Mouse (Mus musculus) liver, embryonic 14.5 days (tissue): ENCODE results near the gene Myo1f. TPM values are rescaled to one million over a fixed set of nuclear protein-coding genes. Genes with fewer than 3 reads are reported as not detected.

ENCODE experiments used
- ATAC-seq: fragments of 200-750 bp; cut with Nextera tagmentation; 2 replicates; pipeline ENCODE4 v1.8.0; 2017; ENCODE audit warnings: moderate number of reproducible peaks, mild to moderate bottlenecking, moderate library complexity; ENCODE audit not compliant: insufficient read depth
- DNase-seq, 3 experiments: peaks; one replicate each; pipeline ENCODE4 v3.0.0-alpha.2; 2012 to 2013; ENCODE audit warnings: low read depth in 3 of 3, low spot score in 3 of 3
- H3K27ac ChIP-seq: fragments of 300-500 bp; sonication (generic); 2 replicates; pipeline ENCODE4 v1.5.1; 2014; ENCODE audit warnings: moderate library complexity, mild to moderate bottlenecking, control low read depth, inconsistent platforms
- H3K27me3 ChIP-seq: fragments of 300-500 bp; sonication (generic); 2 replicates; pipeline ENCODE4 v1.6.1; 2014; ENCODE audit warnings: mild to moderate bottlenecking, low read length, moderate library complexity; ENCODE audit not compliant: control insufficient read depth, insufficient read depth
- H3K36me3 ChIP-seq: fragments of 300-500 bp; sonication (generic); replicated peaks from 2 replicates; pipeline ENCODE4 v1.6.1; 2014; ENCODE audit warnings: low read depth; ENCODE audit not compliant: control insufficient read depth, insufficient read depth
- H3K4me1 ChIP-seq, 2 experiments: fragments of 200-500 bp in 1 of 2; fragments of 300-500 bp in 1 of 2; sonication (generic) in 1 of 2; replicated peaks; 2 replicates each; pipeline ENCODE4 v1.6.1; 2012 to 2014; ENCODE audit warnings: antibody characterized with exemption in 1 of 2, inconsistent platforms in 1 of 2, low read length in 1 of 2; ENCODE audit not compliant: control insufficient read depth in 2 of 2, insufficient read depth in 2 of 2
- H3K4me2 ChIP-seq: fragments of 300-500 bp; sonication (generic); 2 replicates; pipeline ENCODE4 v1.6.1; 2014; ENCODE audit warnings: low read depth, mild to moderate bottlenecking, control low read depth, moderate library complexity
- H3K4me3 ChIP-seq, 2 experiments: fragments of 200-500 bp in 1 of 2; fragments of 300-500 bp in 1 of 2; sonication (generic) in 1 of 2; 2 replicates each; pipeline ENCODE4 v1.5.1; 2012 to 2014; ENCODE audit warnings: low read depth in 2 of 2, low read length in 2 of 2, mild to moderate bottlenecking in 2 of 2, control low read depth in 1 of 2, inconsistent platforms in 1 of 2, moderate library complexity in 1 of 2; ENCODE audit not compliant: insufficient read depth in 1 of 2
- H3K9ac ChIP-seq: fragments of 300-500 bp; sonication (generic); replicated peaks from 2 replicates; pipeline ENCODE4 v1.6.1; 2014; ENCODE audit warnings: mild to moderate bottlenecking, control low read depth, moderate library complexity
- H3K9me3 ChIP-seq: fragments of 300-500 bp; sonication (generic); 2 replicates; pipeline ENCODE4 v1.6.1; 2016; ENCODE audit warnings: low read length, mixed read lengths; ENCODE audit not compliant: control insufficient read depth
- CTCF ChIP-seq: IDR thresholded peaks from 2 replicates; pipeline ENCODE4 v1.5.1; 2016; ENCODE audit warnings: antibody characterized with exemption, low read depth, control low read depth
- EP300 ChIP-seq: IDR thresholded peaks from 2 replicates; pipeline ENCODE4 v1.6.1; 2016; ENCODE audit warnings: antibody characterized with exemption, low read depth
- WGBS: fragments of 180-500 bp; shearing (Covaris S2); extraction: QIAGEN DNeasy Blood & Tissue Kit; methylation state at CpG from one replicate; pipeline ENCODE4 v1.1.7; 2014; ENCODE audit not compliant: insufficient replicate concordance; 5-methylcytosine and 5-hydroxymethylcytosine counted together
- polyA plus RNA-seq, 2 experiments: library from polyadenylated mRNA; depleted of rRNA in 1 of 2; stranded (reverse) in 1 of 2; unstranded in 1 of 2; fragments of >200 nt; fragmentation: Nextera tagmentation in 1 of 2; extraction: Ambion mirVana in 1 of 2; gene quantifications; 2 replicates each; pipeline versions ENCODE4 v1.2.1 to v1.2.3; 2012 to 2014

The Myo1f gene
- polyA plus RNA-seq, 2 experiments, result 4.5 to 5.9 TPM

- DNase-seq (no peak), ATAC-seq (no peak)
- TF ChIP-seq EP300 (no peak), CTCF (no peak)
- H3K4me2 ChIP-seq, result no peak overlapping the region
- H3K9me3 ChIP-seq, result no peaks in the 10 kb centered on the region
- no peaks in the 10 kb centered on the region for H3K27me3 ChIP-seq
- no peak overlapping the region for H3K4me3 ChIP-seq
- WGBS, result 88% methylated on average over 9 of the region's 9 CpGs
- H3K9ac ChIP-seq, result no peak overlapping the region
- no peak overlapping the region for H3K27ac ChIP-seq
- peaks cover 11 to 21% of the 10 kb centered on the region in 2 experiments for H3K4me1 ChIP-seq
- H3K36me3 ChIP-seq, result peaks cover 4% of the 10 kb centered on the region; the same call in 1 of the 2 replicates
These were observed 75.7 kb downstream of the Myo1f start for GRCm38 (mm10) chr17:33631236-33631635.

GRCm38 (mm10) chr17:33631796-33632195 is 76.3 kb downstream of the Myo1f start:
- peaks cover 4% of the 10 kb centered on the region for H3K36me3 ChIP-seq
- H3K9ac ChIP-seq, result no peak overlapping the region
- H3K27ac ChIP-seq, result no peak overlapping the region
- H3K4me2 ChIP-seq, result no peak overlapping the region
- H3K9me3 ChIP-seq, result no peaks in the 10 kb centered on the region
- no peaks in the 10 kb centered on the region for H3K27me3 ChIP-seq
- 79% methylated on average over 5 of the region's 5 CpGs for WGBS
- TF ChIP-seq CTCF, result no peak
- DNase-seq (no peak), ATAC-seq (no peak)
- H3K4me1 ChIP-seq, result peaks cover 11 to 21% of the 10 kb centered on the region in 2 experiments
- H3K4me3 ChIP-seq, result no peak overlapping the region

DNA sequence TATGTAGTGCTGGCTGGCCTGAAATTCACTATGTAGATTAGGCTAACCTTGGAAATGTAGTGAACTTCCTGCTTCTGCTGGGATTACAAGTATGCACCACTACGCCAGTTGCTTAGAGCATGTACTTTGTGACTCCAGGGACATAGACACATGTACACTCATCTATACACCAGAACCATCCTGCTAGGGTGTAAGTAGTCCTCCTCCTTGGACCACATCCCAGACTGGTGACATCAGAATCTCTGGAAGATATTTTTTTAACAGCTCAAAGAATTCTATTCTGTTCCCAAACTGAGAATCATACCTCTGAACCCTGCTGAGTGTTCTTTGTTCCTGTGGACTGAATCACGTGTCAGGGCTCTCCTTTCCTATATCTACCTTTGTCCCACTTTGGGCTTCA is 81.5 kb downstream of the Myo1f start:
- Histone ChIP-seq H3K9me3 (no peaks in the 10 kb centered on the region), H3K27me3 (no peaks in the 10 kb centered on the region), H3K4me3 (no peak overlapping the region), H3K4me1 (peaks cover 0 to 9% of the 10 kb centered on the region in 2 experiments; a peak in 1 of 4 replicates), H3K27ac (no peak overlapping the region), H3K4me2 (no peak overlapping the region), H3K9ac (no peak overlapping the region), H3K36me3 (no peaks in the 10 kb centered on the region; the same call in none of the 2 replicates)
- TF ChIP-seq EP300 (no peak), CTCF (no peak)
- WGBS, result 70% methylated on average over 2 of the region's 2 CpGs
- no peak for ATAC-seq
- no peak for DNase-seq

- peaks cover 0 to 9% of the 10 kb centered on the region in 2 experiments; a peak in 1 of 4 replicates for H3K4me1 ChIP-seq
- H3K27me3 ChIP-seq, result no peaks in the 10 kb centered on the region
- no peaks in the 10 kb centered on the region for H3K9me3 ChIP-seq
- WGBS, result 33% methylated on average over 4 of the region's 4 CpGs
- TF ChIP-seq EP300, result no peak
- TF ChIP-seq CTCF, result no peak
- H3K27ac ChIP-seq, result no peak within 1 kb of the TSS
- peak within 1 kb of the TSS; percentile 15; the same call in 1 of the 2 replicates for H3K4me2 ChIP-seq
- H3K9ac ChIP-seq, result no peak within 1 kb of the TSS; the same call in 1 of the 2 replicates
- no peak for ATAC-seq
- H3K36me3 ChIP-seq, result no peaks in the 10 kb centered on the region; the same call in none of the 2 replicates
- no peak within 1 kb of the TSS; a peak in 1 of 4 replicates for H3K4me3 ChIP-seq
- no peak for DNase-seq
These were observed 82.2 kb downstream of the Myo1f start, which contains the start of gene Pram1 for GRCm38 (mm10) chr17:33637516-33638276. TSS of gene Pram1 (plus strand) at chr17:33638056.

DNA sequence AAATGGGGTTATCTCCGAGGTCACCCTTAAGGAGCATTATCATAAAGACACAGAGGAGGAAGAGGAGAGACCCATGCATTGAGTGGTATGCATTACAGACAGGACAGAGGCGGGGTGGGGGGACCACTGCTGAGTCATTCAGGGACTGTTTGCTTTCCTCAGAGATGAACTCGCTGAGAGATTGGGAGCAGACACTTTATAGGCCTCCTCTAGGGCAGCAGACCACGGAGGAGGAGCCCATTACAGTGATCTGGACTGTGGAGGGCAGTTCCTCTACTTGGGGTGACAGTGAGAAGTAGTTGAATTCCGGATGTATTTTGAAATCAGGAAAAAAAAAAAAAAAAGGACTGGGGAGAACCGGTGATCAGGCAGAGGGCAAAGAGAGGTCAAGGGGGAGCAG is 84.2 kb downstream of the Myo1f start:
- Histone ChIP-seq H3K9ac (no peak overlapping the region), H3K4me3 (no peak overlapping the region), H3K27ac (no peak overlapping the region), H3K27me3 (no peaks in the 10 kb centered on the region), H3K36me3 (peaks cover 6% of the 10 kb centered on the region), H3K4me1 (peaks cover 0 to 9% of the 10 kb centered on the region in 2 experiments; a peak in 1 of 4 replicates), H3K4me2 (no peak overlapping the region), H3K9me3 (no peaks in the 10 kb centered on the region)
- TF ChIP-seq CTCF, result no peak
- TF ChIP-seq EP300, result no peak
- ATAC-seq (peak; percentile 42), DNase-seq (no peak)
- 4% methylated on average over 6 of the region's 6 CpGs for WGBS
